Mouse (Mus musculus) heart, postnatal 0 days (tissue): Measurements from ENCODE around the gene Olfr1428.

Experiments used
- CTCF ChIP-seq: IDR thresholded peaks from 2 replicates; pipeline ENCODE4 v1.5.1; 2016; ENCODE audit warnings: antibody characterized with exemption, control low read depth, low read depth
- EP300 ChIP-seq: IDR thresholded peaks from 2 replicates; pipeline ENCODE4 v1.6.1; 2016; ENCODE audit warnings: antibody characterized with exemption, low read depth

DNA sequence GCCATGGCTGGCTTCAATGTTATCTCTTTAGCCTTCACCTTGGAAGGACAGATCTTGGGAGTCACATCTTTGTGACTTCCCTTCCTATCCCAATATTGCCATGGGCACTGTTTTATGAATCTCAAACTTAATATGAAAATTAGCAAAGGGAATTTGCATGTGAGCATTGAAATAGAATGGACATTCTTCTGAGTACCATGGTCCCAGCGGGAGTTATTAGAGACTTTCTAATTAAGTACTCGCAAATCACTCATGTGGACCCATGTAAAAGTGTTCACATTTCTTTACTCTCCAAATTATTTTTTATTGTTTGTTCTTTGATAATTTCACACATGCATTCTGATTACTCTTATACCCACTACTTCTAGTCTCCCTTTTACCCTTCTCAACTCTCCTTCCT, 12.5 kb downstream of the Olfr1428 start, which contains the start of gene Olfr1427:
- TF ChIP-seq CTCF: no peak
- no peak for TF ChIP-seq EP300
